Mouse (Mus musculus) spleen, adult 2 months (tissue): ENCODE results near the gene Rexo5. TPM values are rescaled to one million over a fixed set of nuclear protein-coding genes. Genes with fewer than 3 reads are reported as not detected.

Experiments
- DNase-seq, 2 experiments: peaks; one replicate each; pipeline versions ENCODE4 v3.0.0 to v3.0.0-alpha.2; 2012 to 2021; ENCODE audit warnings: low spot score in 2 of 2, low read depth in 1 of 2
- H3K27ac ChIP-seq: fragments of 200-500 bp; 2 replicates; pipeline ENCODE4 v1.5.1; 2012; ENCODE audit warnings: low read length, inconsistent platforms; ENCODE audit not compliant: insufficient read depth
- H3K27me3 ChIP-seq: fragments of 200-500 bp; 2 replicates; pipeline ENCODE4 v1.6.1; 2012; ENCODE audit warnings: mild to moderate bottlenecking, moderate library complexity, low read length, inconsistent platforms; ENCODE audit not compliant: control insufficient read depth, insufficient read depth
- H3K36me3 ChIP-seq: fragments of 200-500 bp; 2 replicates; pipeline ENCODE4 v1.6.1; 2012; ENCODE audit warnings: mild to moderate bottlenecking, low read length, inconsistent platforms; ENCODE audit not compliant: control insufficient read depth, insufficient read depth
- H3K4me1 ChIP-seq: fragments of 200-500 bp; 2 replicates; pipeline ENCODE4 v1.6.1; 2011; ENCODE audit warnings: inconsistent platforms; ENCODE audit not compliant: control insufficient read depth, insufficient read depth, insufficient read length
- H3K4me3 ChIP-seq: fragments of 200-500 bp; 2 replicates; pipeline ENCODE4 v1.5.1; 2011; ENCODE audit warnings: mild to moderate bottlenecking, inconsistent platforms; ENCODE audit not compliant: insufficient read depth, insufficient read length; ENCODE audit errors: extremely low read depth
- CTCF ChIP-seq: fragments of 200-500 bp; IDR thresholded peaks from 2 replicates; pipeline ENCODE4 v1.5.1; 2011; ENCODE audit warnings: mild to moderate bottlenecking, inconsistent platforms; ENCODE audit not compliant: insufficient read depth, insufficient read length, insufficient replicate concordance; ENCODE audit errors: extremely low read depth
- POLR2A ChIP-seq: fragments of 200-500 bp; IDR thresholded peaks from 2 replicates; pipeline ENCODE4 v1.6.1; 2011; ENCODE audit warnings: low read depth, low read length, inconsistent platforms
- WGBS: fragments of 180-500 bp; shearing (Covaris S2); methylation state at CpG from one replicate; pipeline ENCODE4 v1.1.7; 2018; 5-methylcytosine and 5-hydroxymethylcytosine counted together
- polyA plus RNA-seq: library from polyadenylated mRNA; depleted of rRNA; stranded (reverse); fragments of >200 nt; gene quantifications from 2 replicates; pipeline ENCODE4 v1.2.3, GENCODE M21; 2012; rRNA removed

Gene Rexo5
- polyA plus RNA-seq, 1 experiment: 2.4 TPM

DNA sequence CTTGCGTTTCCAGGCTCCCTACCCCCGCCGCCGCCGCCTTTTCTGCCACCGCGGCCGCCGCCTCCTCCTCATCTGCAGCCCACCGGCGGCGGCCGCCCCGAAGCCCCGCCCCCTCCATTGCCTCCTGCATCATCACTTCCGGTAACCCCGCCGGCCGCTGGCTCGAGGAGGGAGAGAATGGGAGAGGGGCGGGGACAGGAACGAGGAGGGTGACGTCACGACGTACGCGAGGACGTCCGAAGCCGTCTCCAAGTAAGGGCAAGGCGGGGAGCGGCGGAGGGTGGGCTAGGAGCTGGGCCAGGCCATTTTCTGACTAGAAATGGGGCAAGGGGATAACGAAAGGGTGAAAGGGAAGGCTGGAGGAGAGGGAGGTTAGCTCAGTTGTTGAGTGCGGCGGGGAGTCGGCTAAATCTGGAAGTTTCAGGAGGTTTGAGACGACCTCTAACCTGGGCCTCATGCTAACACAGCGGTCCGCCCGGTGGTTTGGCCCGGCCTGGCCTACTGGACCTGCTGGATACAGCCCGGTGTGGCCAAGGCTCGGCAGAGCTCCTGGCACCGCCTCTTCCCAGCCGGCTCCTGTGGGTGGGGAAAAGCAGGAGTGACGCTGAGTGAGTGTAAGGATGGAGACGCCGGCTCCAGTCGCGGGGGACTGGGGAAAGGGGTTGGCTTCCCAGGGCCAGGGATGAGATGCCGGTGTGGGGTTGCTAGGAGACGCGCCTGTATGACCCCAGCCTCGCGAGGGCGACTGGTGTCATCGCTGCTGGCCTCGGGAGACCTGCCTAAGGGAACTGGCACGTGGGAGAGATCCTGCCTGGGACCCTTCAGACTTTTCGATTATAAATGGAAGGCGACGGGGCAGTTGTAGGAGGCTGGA lies 102.1 kb downstream of the Rexo5 start, which contains the start of the genes Lyrm1 and Dcun1d3:
Gene Lyrm1 (plus strand): TSS at position 223 of the 874 bp plus-strand sequence.
Gene Dcun1d3 (minus strand): TSS at position 660 of the 874 bp plus-strand sequence.
- peak within 1 kb of the TSS; percentile 88 for H3K27ac ChIP-seq
- DNase-seq: peak; percentile 87 to 95
- peak within 1 kb of the TSS; percentile 92 for H3K4me3 ChIP-seq
- no peaks in the 10 kb centered on the region for H3K27me3 ChIP-seq
- TF ChIP-seq CTCF (no peak), POLR2A (no peak; the same call in 1 of the 2 replicates)
- 1% methylated on average over 63 of the region's 63 CpGs for WGBS
- no peaks in the 10 kb centered on the region for H3K4me1 ChIP-seq
- no peaks in the 10 kb centered on the region for H3K36me3 ChIP-seq

DNA sequence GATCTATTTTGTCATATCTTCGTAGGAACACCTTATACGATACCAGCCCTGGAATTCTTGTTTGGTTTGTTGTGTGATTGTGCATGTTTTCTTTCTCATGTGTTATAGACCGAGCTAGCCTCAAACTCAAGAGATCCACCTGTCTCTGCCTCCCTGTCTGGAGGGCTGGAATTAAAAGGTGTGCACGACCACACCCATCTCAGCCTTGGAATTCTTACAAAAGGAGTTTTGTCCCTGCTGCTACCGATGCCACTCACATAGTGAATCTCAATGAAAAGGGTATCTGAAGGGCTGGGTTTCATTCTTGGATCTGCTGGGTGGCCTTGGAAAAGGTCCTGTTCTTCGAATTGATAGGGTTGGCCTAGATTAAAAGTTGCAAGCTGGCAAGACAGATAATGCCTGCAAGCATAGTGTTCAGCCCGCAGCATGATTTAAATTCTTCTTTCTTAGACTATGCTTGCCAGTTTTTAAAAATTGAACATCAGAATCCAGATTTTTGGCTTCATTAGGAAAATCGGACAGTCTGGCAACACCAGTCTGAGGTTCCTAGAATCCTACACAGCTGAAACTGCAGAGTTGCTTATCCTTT lies 103.8 kb downstream of the Rexo5 start:
- DNase-seq: no peak
- 92% methylated on average over 8 of the region's 8 CpGs for WGBS
- no peaks in the 10 kb centered on the region for H3K4me1 ChIP-seq

DNA sequence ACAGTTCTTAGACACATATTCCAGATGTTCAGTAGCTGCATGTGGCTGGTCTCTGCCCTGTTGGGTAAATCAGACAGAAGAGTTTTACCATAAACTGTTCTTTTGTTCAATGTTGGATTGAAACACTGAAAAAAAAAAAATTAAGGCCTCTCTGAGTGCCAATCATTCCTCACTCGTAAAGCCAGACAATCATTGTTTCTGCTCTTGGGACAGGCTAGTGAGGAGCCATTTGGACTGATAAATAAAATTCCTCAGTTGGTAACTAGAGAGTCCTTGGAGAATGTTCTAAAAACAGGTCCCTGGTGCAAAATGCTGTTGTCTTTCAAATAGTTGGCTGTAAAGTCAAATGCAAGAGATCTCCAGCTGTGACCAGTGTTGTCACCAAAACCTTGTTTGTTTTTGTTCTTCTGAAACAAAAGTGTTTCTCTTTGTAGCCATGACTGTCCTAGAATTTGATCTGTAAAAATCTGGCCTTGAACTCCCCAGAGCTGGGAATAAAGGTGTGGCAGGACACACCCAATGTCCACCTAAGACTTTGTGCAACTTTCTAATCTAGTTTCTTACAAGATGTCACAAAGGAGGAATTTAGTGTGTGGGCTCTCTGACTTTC lies 104.5 kb downstream of the Rexo5 start:
- WGBS: 85% methylated on average over 1 of the region's 1 CpGs
- Histone ChIP-seq H3K27me3 (no peaks in the 10 kb centered on the region), H3K36me3 (no peaks in the 10 kb centered on the region), H3K4me3 (no peak overlapping the region), H3K4me1 (no peaks in the 10 kb centered on the region), H3K27ac (no peak overlapping the region)
- no peak for TF ChIP-seq CTCF
- no peak for TF ChIP-seq POLR2A
- no peak for DNase-seq

More for the DNA sequence above, 103.8 kb downstream of the Rexo5 start:
- H3K36me3 ChIP-seq: no peaks in the 10 kb centered on the region
- H3K27me3 ChIP-seq: no peaks in the 10 kb centered on the region
- H3K4me3 ChIP-seq: no peak overlapping the region
- no peak overlapping the region for H3K27ac ChIP-seq
- TF ChIP-seq CTCF (no peak), POLR2A (no peak)

Other genes with a start within 250 kb of the Rexo5 start
- gene Acsm2, start 239.7 kb upstream of the Rexo5 start, polyA plus RNA-seq: 0.53 TPM in 1 of 2 replicates, not detected in the other
- not detected in 2 replicates for gene Acsm1, start 187.0 kb upstream of the Rexo5 start, polyA plus RNA-seq
- gene Acsm4, start 104.0 kb upstream of the Rexo5 start, polyA plus RNA-seq: not detected in 2 replicates
- gene Thumpd1, start 73.2 kb upstream of the Rexo5 start, polyA plus RNA-seq: 8.1 and 13.9 TPM in 2 replicates
- not detected in 2 replicates for gene Acsm3, start 33.1 kb upstream of the Rexo5 start, polyA plus RNA-seq
- gene Eri2, start 52 bp downstream of the Rexo5 start, polyA plus RNA-seq: 0.46 and 0.65 TPM in 2 replicates
- gene Lyrm1, start 101.9 kb downstream of the Rexo5 start, polyA plus RNA-seq: 0.49 and 0.80 TPM in 2 replicates
- gene Dcun1d3, start 102.3 kb downstream of the Rexo5 start, polyA plus RNA-seq: 3.1 and 3.8 TPM in 2 replicates